In the genomic region with DNA sequence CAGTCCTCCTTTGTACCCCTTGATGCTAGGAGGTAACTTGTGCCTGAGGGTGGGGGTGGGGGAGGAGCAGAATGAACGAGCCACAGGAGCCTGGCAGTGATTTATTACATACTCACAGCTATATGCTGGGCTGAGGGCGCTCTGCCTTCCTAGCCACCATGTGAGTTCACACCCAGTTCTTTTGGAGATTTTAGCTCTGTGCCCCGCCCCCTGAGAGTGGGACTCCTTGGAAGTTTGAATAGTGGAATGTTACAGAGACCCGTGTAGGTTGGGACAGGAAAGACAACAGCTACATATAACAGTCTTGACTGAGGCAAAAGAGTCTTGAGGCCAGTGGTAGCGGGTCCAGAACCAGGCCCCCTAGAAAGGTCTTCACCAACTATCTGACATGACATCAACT, we compare ENCODE assay signal across 25 mouse cellular contexts.
"Had no signal": no experiment of that assay in that cellular context is flagged by ENCODE, and none has a peak within 500 bp of the region (broad histone marks: within the 10 kb centered on the region; RNA-seq: fewer than 3 reads in every experiment).

No protein-coding gene starts in this region.

- H3K27me3 ChIP-seq: heart, embryonic 12.5 days; hindbrain, embryonic 13.5 days; hindbrain, embryonic 15.5 days; intestine, embryonic 15.5 days; limb, embryonic 13.5 days; limb, embryonic 15.5 days had no signal

- ATAC-seq: inflammation-experienced regulatory T-cells, adult 6 months; intestine, embryonic 15.5 days; intestine, postnatal 0 days; liver, embryonic 12.5 days had no signal

- H3K4me3 ChIP-seq: gastrocnemius, adult 2 months; heart, adult 2 months; heart, embryonic 12.5 days; hindbrain, embryonic 10.5 days; hindbrain, embryonic 13.5 days; hindbrain, embryonic 15.5 days; intestine, embryonic 15.5 days; layer of hippocampus, adult 2 months; left cerebral cortex, adult 2 months; limb, embryonic 13.5 days; limb, embryonic 15.5 days; liver, embryonic 12.5 days had no signal

- H3K9ac ChIP-seq: heart, embryonic 12.5 days; hindbrain, embryonic 13.5 days; hindbrain, embryonic 15.5 days; intestine, embryonic 15.5 days; limb, embryonic 13.5 days; limb, embryonic 15.5 days; liver, embryonic 12.5 days; liver, embryonic 14.5 days had no signal

- H3K9me3 ChIP-seq: heart, embryonic 12.5 days; hindbrain, embryonic 10.5 days; hindbrain, embryonic 13.5 days; hindbrain, embryonic 15.5 days; intestine, embryonic 15.5 days; limb, embryonic 13.5 days; limb, embryonic 15.5 days; liver, embryonic 12.5 days had no signal

- H3K4me2 ChIP-seq: heart, embryonic 12.5 days; hindbrain, embryonic 13.5 days; hindbrain, embryonic 15.5 days; intestine, embryonic 15.5 days; limb, embryonic 13.5 days; limb, embryonic 15.5 days; liver, embryonic 12.5 days had no signal

- DNase-seq: gastrocnemius, adult 2 months; gastrocnemius, postnatal 10 days; gastrocnemius, postnatal 25 days; heart, adult 2 months; heart, postnatal 10 days; heart, postnatal 4 days; kidney, adult 18-20 months; kidney, adult 8-10 months; kidney, postnatal 10 days; kidney, postnatal 25 days; kidney, postnatal 4 days; left cerebral cortex, postnatal 4 days had no signal

- H3K27ac ChIP-seq: gastrocnemius, adult 2 months; heart, adult 2 months; hindbrain, embryonic 10.5 days; hindbrain, embryonic 13.5 days; hindbrain, embryonic 15.5 days; intestine, embryonic 15.5 days; layer of hippocampus, adult 2 months; left cerebral cortex, adult 2 months; limb, embryonic 13.5 days; limb, embryonic 15.5 days; liver, embryonic 12.5 days; liver, embryonic 14.5 days had no signal
